Mouse (Mus musculus): Measurements from ENCODE around the gene St6galnac3. TPM values are rescaled to one million over a fixed set of nuclear protein-coding genes. Genes with fewer than 3 reads are reported as not detected.

St6galnac3 gene
- polyA plus RNA-seq, 1 experiment from 2014 or later, result 10.2 TPM

GRCm38 (mm10) chr3:153652850-153653249 lies 72.1 kb downstream of the St6galnac3 start:
- no peak overlapping the region for H3K27ac ChIP-seq (replicated peaks)
- WGBS (ENCODE audit: insufficient replicate concordance), result 88% methylated on average over 3 of the region's 3 CpGs

GRCm38 (mm10) chr3:153648713-153649112 lies 76.3 kb downstream of the St6galnac3 start:
- H3K4me3 ChIP-seq (replicated peaks), result no peak overlapping the region
- no peaks in the 10 kb centered on the region for H3K27me3 ChIP-seq
- no peak overlapping the region for H3K9ac ChIP-seq
- peaks cover 5% of the 10 kb centered on the region; the same call in 1 of the 2 replicates for H3K4me1 ChIP-seq (replicated peaks)
- no peaks in the 10 kb centered on the region for H3K9me3 ChIP-seq (replicated peaks)
- H3K36me3 ChIP-seq (replicated peaks), result peaks cover 3% of the 10 kb centered on the region; the same call in 1 of the 2 replicates
- no peak for ATAC-seq (ENCODE audit: insufficient read depth)
- H3K27ac ChIP-seq (replicated peaks), result no peak overlapping the region
- 74% methylated on average over 8 of the region's 8 CpGs for WGBS (ENCODE audit: insufficient replicate concordance)
- H3K4me2 ChIP-seq, result no peak overlapping the region

More at GRCm38 (mm10) chr3:153652850-153653249, 72.1 kb downstream of the St6galnac3 start:
- Histone ChIP-seq H3K4me1 (replicated peaks) (peaks cover 12% of the 10 kb centered on the region), H3K36me3 (replicated peaks) (0 out of 2 replicates have a peak, but pooled peaks cover 3% of the 10 kb centered on the region), H3K27me3 (no peaks in the 10 kb centered on the region), H3K4me3 (replicated peaks) (no peak overlapping the region), H3K9me3 (replicated peaks) (no peaks in the 10 kb centered on the region), H3K9ac (no peak overlapping the region), H3K4me2 (no peak overlapping the region)
- ATAC-seq (ENCODE audit: insufficient read depth), result no peak

GRCm38 (mm10) chr3:153645803-153646202 lies 79.2 kb downstream of the St6galnac3 start:
- ATAC-seq (ENCODE audit: insufficient read depth), result no peak
- peaks cover 3% of the 10 kb centered on the region; the same call in 1 of the 2 replicates for H3K36me3 ChIP-seq (replicated peaks)
- peaks cover 11% of the 10 kb centered on the region; the same call in 1 of the 2 replicates for H3K4me1 ChIP-seq (replicated peaks)
- no peaks in the 10 kb centered on the region for H3K9me3 ChIP-seq (replicated peaks)
- H3K27me3 ChIP-seq, result no peaks in the 10 kb centered on the region
- H3K4me2 ChIP-seq, result no peak overlapping the region
- WGBS (ENCODE audit: insufficient replicate concordance), result 72% methylated on average over 7 of the region's 7 CpGs
- no peak overlapping the region for H3K4me3 ChIP-seq (replicated peaks)
- no peak overlapping the region for H3K9ac ChIP-seq
- no peak overlapping the region for H3K27ac ChIP-seq (replicated peaks)

GRCm38 (mm10) chr3:153643822-153644519 lies 81.0 kb downstream of the St6galnac3 start:
- Histone ChIP-seq H3K4me3 (replicated peaks) (no peak overlapping the region), H3K4me2 (no peak overlapping the region), H3K27me3 (no peaks in the 10 kb centered on the region), H3K36me3 (replicated peaks) (no peaks in the 10 kb centered on the region; the same call in 1 of the 2 replicates), H3K9ac (no peak overlapping the region), H3K27ac (replicated peaks) (no peak overlapping the region), H3K4me1 (replicated peaks) (peaks cover 15% of the 10 kb centered on the region; the same call in 1 of the 2 replicates), H3K9me3 (replicated peaks) (no peaks in the 10 kb centered on the region)
- ATAC-seq (ENCODE audit: insufficient read depth), result 0 out of 2 replicates have a peak, but pooled peaks have one; percentile 30
- WGBS (ENCODE audit: insufficient replicate concordance), result 84% methylated on average over 20 of the region's 20 CpGs

GRCm38 (mm10) chr3:153642826-153643225 lies 82.1 kb downstream of the St6galnac3 start:
- no peak overlapping the region for H3K4me3 ChIP-seq (replicated peaks)
- no peaks in the 10 kb centered on the region; the same call in 1 of the 2 replicates for H3K36me3 ChIP-seq (replicated peaks)
- WGBS (ENCODE audit: insufficient replicate concordance), result 84% methylated on average over 14 of the region's 14 CpGs
- no peak for ATAC-seq (ENCODE audit: insufficient read depth)
- no peaks in the 10 kb centered on the region for H3K9me3 ChIP-seq (replicated peaks)
- no peak overlapping the region for H3K27ac ChIP-seq (replicated peaks)
- no peaks in the 10 kb centered on the region for H3K27me3 ChIP-seq
- no peak overlapping the region for H3K4me2 ChIP-seq
- H3K9ac ChIP-seq, result no peak overlapping the region
- H3K4me1 ChIP-seq (replicated peaks), result peaks cover 15% of the 10 kb centered on the region; the same call in 1 of the 2 replicates

- H3K4me1 ChIP-seq (replicated peaks), result peaks cover 18% of the 10 kb centered on the region; the same call in 1 of the 2 replicates
- no peak overlapping the region for H3K4me2 ChIP-seq
- H3K4me3 ChIP-seq (replicated peaks), result no peak overlapping the region
- no peak overlapping the region for H3K27ac ChIP-seq (replicated peaks)
- H3K9ac ChIP-seq, result no peak overlapping the region
- no peaks in the 10 kb centered on the region for H3K27me3 ChIP-seq
- H3K9me3 ChIP-seq (replicated peaks), result no peaks in the 10 kb centered on the region
- WGBS (ENCODE audit: insufficient replicate concordance), result 82% methylated on average over 5 of the region's 5 CpGs
- H3K36me3 ChIP-seq (replicated peaks), result no peaks in the 10 kb centered on the region
- ATAC-seq (ENCODE audit: insufficient read depth), result no peak
These were observed 83.2 kb downstream of the St6galnac3 start for GRCm38 (mm10) chr3:153641805-153642204.

GRCm38 (mm10) chr3:153637336-153637735 lies 87.6 kb downstream of the St6galnac3 start:
- Histone ChIP-seq H3K4me1 (replicated peaks) (0 out of 2 replicates have a peak, but pooled peaks cover 9% of the 10 kb centered on the region), H3K9me3 (replicated peaks) (no peaks in the 10 kb centered on the region), H3K4me2 (no peak overlapping the region), H3K36me3 (replicated peaks) (no peaks in the 10 kb centered on the region), H3K9ac (no peak overlapping the region), H3K27me3 (no peaks in the 10 kb centered on the region), H3K27ac (replicated peaks) (no peak overlapping the region), H3K4me3 (replicated peaks) (no peak overlapping the region)
- ATAC-seq (ENCODE audit: insufficient read depth), result no peak
- 86% methylated on average over 1 of the region's 1 CpGs for WGBS (ENCODE audit: insufficient replicate concordance)

GRCm38 (mm10) chr3:153636804-153637153 lies 88.2 kb downstream of the St6galnac3 start:
- no peaks in the 10 kb centered on the region for H3K27me3 ChIP-seq
- no peak overlapping the region for H3K4me2 ChIP-seq
- H3K4me1 ChIP-seq (replicated peaks), result 0 out of 2 replicates have a peak, but pooled peaks cover 9% of the 10 kb centered on the region
- ATAC-seq (ENCODE audit: insufficient read depth), result no peak
- no peak overlapping the region for H3K9ac ChIP-seq
- no peak overlapping the region for H3K27ac ChIP-seq (replicated peaks)
- WGBS (ENCODE audit: insufficient replicate concordance), result 34% methylated on average over 7 of the region's 7 CpGs
- H3K4me3 ChIP-seq (replicated peaks), result no peak overlapping the region
- H3K36me3 ChIP-seq (replicated peaks), result no peaks in the 10 kb centered on the region
- no peaks in the 10 kb centered on the region for H3K9me3 ChIP-seq (replicated peaks)

GRCm38 (mm10) chr3:153636094-153636803 lies 88.7 kb downstream of the St6galnac3 start:
- Histone ChIP-seq H3K27ac (replicated peaks) (no peak overlapping the region), H3K36me3 (replicated peaks) (no peaks in the 10 kb centered on the region), H3K4me2 (no peak overlapping the region), H3K4me1 (replicated peaks) (0 out of 2 replicates have a peak, but pooled peaks cover 9% of the 10 kb centered on the region), H3K27me3 (no peaks in the 10 kb centered on the region), H3K9me3 (replicated peaks) (no peaks in the 10 kb centered on the region), H3K9ac (no peak overlapping the region), H3K4me3 (replicated peaks) (no peak overlapping the region)
- no peak for ATAC-seq (ENCODE audit: insufficient read depth)
- 53% methylated on average over 2 of the region's 2 CpGs for WGBS (ENCODE audit: insufficient replicate concordance)

GRCm38 (mm10) chr3:153631988-153632672 lies 92.8 kb downstream of the St6galnac3 start:
- 74% methylated on average over 10 of the region's 10 CpGs for WGBS (ENCODE audit: insufficient replicate concordance)
- no peak for ATAC-seq (ENCODE audit: insufficient read depth)
- Histone ChIP-seq H3K27me3 (no peaks in the 10 kb centered on the region), H3K4me3 (replicated peaks) (no peak overlapping the region), H3K4me2 (no peak overlapping the region), H3K27ac (replicated peaks) (no peak overlapping the region), H3K9me3 (replicated peaks) (no peaks in the 10 kb centered on the region), H3K4me1 (replicated peaks) (0 out of 2 replicates have a peak, but pooled peaks cover 4% of the 10 kb centered on the region), H3K9ac (no peak overlapping the region), H3K36me3 (replicated peaks) (no peaks in the 10 kb centered on the region)

GRCm38 (mm10) chr3:153626237-153626636 lies 98.7 kb downstream of the St6galnac3 start:
- ATAC-seq (ENCODE audit: insufficient read depth), result no peak
- Histone ChIP-seq H3K9ac (no peak overlapping the region), H3K27me3 (no peaks in the 10 kb centered on the region), H3K9me3 (replicated peaks) (no peaks in the 10 kb centered on the region), H3K4me3 (replicated peaks) (no peak overlapping the region), H3K4me2 (no peak overlapping the region), H3K4me1 (replicated peaks) (no peaks in the 10 kb centered on the region), H3K27ac (replicated peaks) (no peak overlapping the region), H3K36me3 (replicated peaks) (no peaks in the 10 kb centered on the region)
- 78% methylated on average over 5 of the region's 5 CpGs for WGBS (ENCODE audit: insufficient replicate concordance)

Data from liver, embryonic 15.5 days (tissue).